Mouse (Mus musculus): ENCODE results near the gene Gjd3. TPM values are rescaled to one million over a fixed set of nuclear protein-coding genes. Genes with fewer than 3 reads are reported as not detected.
A peak's percentile ranks its signal among the peaks of the same experiment; 100 is the strongest.

The Gjd3 gene
- polyA plus RNA-seq, 1 experiment from 2014 or later: not detected

DNA sequence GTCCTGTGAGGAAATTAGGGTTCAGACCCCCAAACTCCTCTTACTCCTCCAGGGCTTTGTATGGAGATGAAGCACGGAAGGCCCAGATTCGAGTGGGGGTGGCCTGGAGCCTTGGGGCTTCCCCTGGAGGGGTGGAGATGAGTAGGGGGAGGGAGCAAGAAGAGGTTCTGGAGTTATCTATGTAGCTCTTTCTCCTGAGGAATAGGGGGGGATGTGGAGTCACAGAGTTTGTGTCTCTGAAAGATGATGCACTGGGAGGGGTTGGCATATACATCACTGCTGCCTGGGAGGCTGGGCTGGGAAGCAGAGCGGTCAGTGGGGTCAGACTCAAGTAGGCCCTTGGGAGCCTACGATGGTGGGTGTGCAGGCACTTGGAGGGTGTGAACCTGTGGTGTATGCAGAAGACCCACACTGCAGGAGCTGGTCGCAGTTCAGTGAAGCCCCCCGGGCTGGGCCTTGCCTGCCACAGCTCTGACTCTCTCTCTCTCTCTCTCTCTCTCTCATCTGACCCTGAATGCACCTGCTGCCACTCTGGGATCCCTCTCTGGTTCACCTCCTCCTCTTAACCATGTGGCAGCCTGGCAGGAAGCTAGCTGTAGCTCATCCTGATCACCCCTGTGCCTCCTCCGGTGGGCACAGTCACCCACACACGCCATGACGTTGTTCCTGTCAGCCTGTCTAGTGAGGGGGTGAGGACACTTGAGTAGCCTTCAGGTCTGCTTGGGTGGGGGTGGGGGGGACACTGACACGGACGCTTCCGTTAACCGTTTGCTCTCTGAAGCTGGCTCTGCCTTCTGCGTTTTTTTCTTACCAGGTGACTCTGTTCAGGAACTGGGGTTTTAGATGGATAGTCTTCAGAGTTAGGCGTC lies 43.5 kb downstream of the Gjd3 start:
- WGBS (ENCODE audit: insufficient replicate concordance): 50% methylated on average over 15 of the region's 15 CpGs
- H3K9ac ChIP-seq (ENCODE audit: low read depth, low read length): no peak overlapping the region
- H3K4me1 ChIP-seq (ENCODE audit: control insufficient read depth, low read depth, low read length): peaks cover 69% of the 10 kb centered on the region
- H3K27me3 ChIP-seq (ENCODE audit: control insufficient read depth, insufficient read depth, low read depth, low read length): peaks cover 45% of the 10 kb centered on the region
- H3K4me2 ChIP-seq (ENCODE audit: low read depth, low read length): peak overlapping the region; percentile 85; the same call in 1 of the 2 replicates
- H3K36me3 ChIP-seq (ENCODE audit: control insufficient read depth, insufficient read depth): no peaks in the 10 kb centered on the region
- no peaks in the 10 kb centered on the region for H3K9me3 ChIP-seq (replicated peaks; ENCODE audit: control insufficient read depth, low read length)
- H3K4me3 ChIP-seq (ENCODE audit: low read depth, low read length): no peak overlapping the region
- ATAC-seq (ENCODE audit: low read depth): no peak
- H3K27ac ChIP-seq (ENCODE audit: low read length): no peak overlapping the region

DNA sequence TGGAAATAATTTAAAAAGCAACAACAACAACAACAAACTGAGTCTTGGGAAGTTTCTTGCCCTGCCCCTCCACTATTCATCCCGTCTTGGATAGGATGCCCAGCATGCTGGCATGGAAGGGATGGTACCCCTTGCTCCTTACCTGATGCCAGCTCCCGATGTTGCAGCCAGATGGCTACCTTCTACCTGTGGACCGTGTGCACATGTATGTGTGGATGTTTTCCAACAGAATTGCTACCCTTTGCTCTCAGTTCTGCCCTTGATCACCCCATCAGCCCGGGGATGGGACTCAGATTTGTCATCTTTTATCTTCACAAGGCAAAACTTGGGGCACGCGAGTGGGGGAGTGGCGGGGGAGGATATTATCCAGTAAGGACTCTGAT lies 44.1 kb downstream of the Gjd3 start:
- H3K4me3 ChIP-seq (ENCODE audit: low read depth, low read length): peak overlapping the region; percentile 62; the same call in 1 of the 2 replicates
- peaks cover 45% of the 10 kb centered on the region for H3K27me3 ChIP-seq (ENCODE audit: control insufficient read depth, insufficient read depth, low read depth, low read length)
- WGBS (ENCODE audit: insufficient replicate concordance): 34% methylated on average over 7 of the region's 7 CpGs

DNA sequence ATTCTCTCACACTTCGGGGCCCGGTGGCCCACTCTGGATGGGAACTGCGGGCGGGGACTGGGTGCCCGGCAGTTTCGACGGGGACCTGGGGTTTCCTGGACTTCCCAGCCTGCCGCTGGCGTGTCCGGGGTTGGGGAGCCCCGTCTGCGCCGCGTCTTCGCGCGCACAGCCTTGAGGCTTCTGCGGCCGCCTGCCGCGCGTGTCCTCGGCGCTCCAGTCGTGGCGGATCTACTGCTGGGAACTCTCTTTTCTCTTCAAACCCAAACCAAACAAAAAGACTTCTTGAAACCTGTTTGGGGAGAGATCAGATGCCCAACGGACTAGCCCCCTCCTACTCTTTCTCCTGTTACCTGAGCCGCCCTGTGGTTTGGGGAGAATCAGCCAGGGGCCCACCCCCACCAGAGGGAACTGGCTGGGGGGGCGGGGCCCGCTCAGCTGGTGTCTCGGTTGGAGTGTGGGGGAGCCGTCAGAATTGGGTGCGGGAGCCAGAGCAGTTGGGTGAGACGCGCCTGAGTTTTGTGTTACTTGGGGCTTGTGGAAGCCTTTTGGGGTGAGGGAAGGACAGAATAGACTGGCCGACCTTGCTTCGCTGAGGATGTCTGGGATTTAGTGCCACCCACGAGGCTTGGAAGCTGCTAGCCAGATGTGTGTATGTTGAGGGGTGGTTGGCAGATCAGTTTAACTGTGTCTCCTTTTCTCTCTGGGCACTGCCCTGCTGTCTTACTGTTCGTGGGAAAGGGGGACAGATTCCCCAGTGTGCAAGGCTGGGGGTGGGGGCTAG lies 44.7 kb downstream of the Gjd3 start:
- no peak; the same call in 1 of the 2 replicates for ATAC-seq (ENCODE audit: low read depth)
- H3K4me1 ChIP-seq (ENCODE audit: control insufficient read depth, low read depth, low read length): peaks cover 61% of the 10 kb centered on the region
- peaks cover 50% of the 10 kb centered on the region for H3K27me3 ChIP-seq (ENCODE audit: control insufficient read depth, insufficient read depth, low read depth, low read length)
- no peaks in the 10 kb centered on the region for H3K9me3 ChIP-seq (replicated peaks; ENCODE audit: control insufficient read depth, low read length)
- 1% methylated on average over 39 of the region's 39 CpGs for WGBS (ENCODE audit: insufficient replicate concordance)
- H3K27ac ChIP-seq (ENCODE audit: low read length): peak overlapping the region; percentile 61
- no peaks in the 10 kb centered on the region for H3K36me3 ChIP-seq (ENCODE audit: control insufficient read depth, insufficient read depth)
- H3K4me2 ChIP-seq (ENCODE audit: low read depth, low read length): peak overlapping the region; percentile 85
- peak overlapping the region; percentile 55 for H3K9ac ChIP-seq (ENCODE audit: low read depth, low read length)
- H3K4me3 ChIP-seq (ENCODE audit: low read depth, low read length): peak overlapping the region; percentile 62

More for the DNA sequence above, 44.1 kb downstream of the Gjd3 start:
- no peak overlapping the region for H3K27ac ChIP-seq (ENCODE audit: low read length)
- no peaks in the 10 kb centered on the region for H3K36me3 ChIP-seq (ENCODE audit: control insufficient read depth, insufficient read depth)
- H3K9ac ChIP-seq (ENCODE audit: low read depth, low read length): no peak overlapping the region
- ATAC-seq (ENCODE audit: low read depth): no peak
- peaks cover 66% of the 10 kb centered on the region for H3K4me1 ChIP-seq (ENCODE audit: control insufficient read depth, low read depth, low read length)
- H3K9me3 ChIP-seq (replicated peaks; ENCODE audit: control insufficient read depth, low read length): no peaks in the 10 kb centered on the region
- peak overlapping the region; percentile 85 for H3K4me2 ChIP-seq (ENCODE audit: low read depth, low read length)

DNA sequence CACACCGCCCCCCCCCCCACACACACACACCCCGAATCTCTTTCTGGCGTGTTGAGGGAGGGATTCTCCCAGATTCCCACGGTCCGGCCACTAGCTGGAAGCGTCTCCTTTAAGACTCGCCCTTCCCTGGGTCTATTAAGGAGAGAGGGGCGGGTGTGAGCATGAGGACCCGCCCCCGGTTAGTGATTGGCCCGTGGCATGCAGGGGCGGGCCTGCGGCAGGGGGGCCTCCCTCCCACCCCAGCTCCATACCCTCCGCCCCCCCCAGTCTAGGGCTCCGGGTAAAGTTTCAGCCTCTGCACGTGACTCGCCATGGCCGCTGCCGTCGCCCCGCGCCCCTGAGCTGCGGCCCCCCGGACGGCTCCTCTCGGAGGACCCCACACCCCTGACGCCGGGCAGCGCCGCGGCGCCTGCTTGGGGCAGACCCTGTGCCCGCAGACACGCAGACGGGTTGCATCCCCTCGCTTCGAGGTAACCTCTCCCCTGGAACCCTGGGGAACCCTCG lies 45.4 kb downstream of the Gjd3 start:
- peaks cover 52% of the 10 kb centered on the region for H3K27me3 ChIP-seq (ENCODE audit: control insufficient read depth, insufficient read depth, low read depth, low read length)
- peak; percentile 88 for ATAC-seq (ENCODE audit: low read depth)
- peak overlapping the region; percentile 62 for H3K4me3 ChIP-seq (ENCODE audit: low read depth, low read length)
- H3K9me3 ChIP-seq (replicated peaks; ENCODE audit: control insufficient read depth, low read length): no peaks in the 10 kb centered on the region
- H3K4me1 ChIP-seq (ENCODE audit: control insufficient read depth, low read depth, low read length): peaks cover 55% of the 10 kb centered on the region
- WGBS (ENCODE audit: insufficient replicate concordance): under 1% methylated on average over 33 of the region's 38 CpGs
- peak overlapping the region; percentile 85 for H3K4me2 ChIP-seq (ENCODE audit: low read depth, low read length)
- H3K36me3 ChIP-seq (ENCODE audit: control insufficient read depth, insufficient read depth): no peaks in the 10 kb centered on the region
- H3K9ac ChIP-seq (ENCODE audit: low read depth, low read length): peak overlapping the region; percentile 55
- H3K27ac ChIP-seq (ENCODE audit: low read length): peak overlapping the region; percentile 61

DNA sequence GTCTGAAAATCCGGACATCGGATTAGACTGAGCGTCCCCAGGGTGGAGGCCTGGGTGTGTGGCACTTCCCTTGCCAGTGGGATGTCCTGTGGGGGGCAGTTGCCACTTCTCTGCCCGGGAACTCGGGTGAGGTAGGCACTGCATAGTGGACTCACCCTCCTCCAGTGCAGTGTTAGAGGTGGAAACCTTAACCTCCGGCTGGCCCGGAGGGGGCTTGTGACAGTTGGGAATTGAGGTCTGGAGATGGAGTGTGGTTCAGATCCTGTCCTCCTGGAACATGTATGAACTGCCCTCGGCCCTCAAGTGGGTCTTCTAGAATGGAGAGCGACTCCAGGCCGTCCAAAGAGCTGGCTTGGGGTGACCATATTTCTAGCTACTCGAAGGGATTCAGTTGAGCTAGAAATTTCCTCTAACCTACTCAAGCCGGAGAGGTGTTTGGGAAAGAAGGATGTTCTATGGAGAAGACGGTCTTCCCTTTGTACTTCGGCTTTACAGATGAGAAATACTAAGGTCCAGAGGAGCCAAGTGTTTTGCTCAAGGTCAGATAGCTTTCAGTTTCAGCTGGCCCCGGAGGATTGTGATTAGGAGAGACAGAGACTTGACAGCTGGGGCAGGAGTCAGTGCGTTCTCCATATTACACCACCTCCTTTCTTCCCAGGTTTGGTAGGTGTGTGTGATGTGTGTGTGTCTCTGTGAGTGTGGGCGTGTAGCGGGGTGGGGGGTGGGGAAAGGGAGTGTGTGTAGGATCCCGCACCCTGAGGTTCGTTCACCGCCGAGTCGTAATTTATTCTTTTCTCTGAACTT lies 46.0 kb downstream of the Gjd3 start:
- H3K4me1 ChIP-seq (ENCODE audit: control insufficient read depth, low read depth, low read length): peaks cover 48% of the 10 kb centered on the region
- H3K4me3 ChIP-seq (ENCODE audit: low read depth, low read length): peak overlapping the region; percentile 62
- H3K27me3 ChIP-seq (ENCODE audit: control insufficient read depth, insufficient read depth, low read depth, low read length): peaks cover 52% of the 10 kb centered on the region
- WGBS (ENCODE audit: insufficient replicate concordance): 2% methylated on average over 23 of the region's 23 CpGs
- ATAC-seq (ENCODE audit: low read depth): peak; percentile 15; the same call in 1 of the 2 replicates
- H3K36me3 ChIP-seq (ENCODE audit: control insufficient read depth, insufficient read depth): no peaks in the 10 kb centered on the region
- H3K9ac ChIP-seq (ENCODE audit: low read depth, low read length): peak overlapping the region; percentile 25
- H3K4me2 ChIP-seq (ENCODE audit: low read depth, low read length): peak overlapping the region; percentile 85
- peak overlapping the region; percentile 28; the same call in 1 of the 2 replicates for H3K27ac ChIP-seq (ENCODE audit: low read length)
- no peaks in the 10 kb centered on the region for H3K9me3 ChIP-seq (replicated peaks; ENCODE audit: control insufficient read depth, low read length)

DNA sequence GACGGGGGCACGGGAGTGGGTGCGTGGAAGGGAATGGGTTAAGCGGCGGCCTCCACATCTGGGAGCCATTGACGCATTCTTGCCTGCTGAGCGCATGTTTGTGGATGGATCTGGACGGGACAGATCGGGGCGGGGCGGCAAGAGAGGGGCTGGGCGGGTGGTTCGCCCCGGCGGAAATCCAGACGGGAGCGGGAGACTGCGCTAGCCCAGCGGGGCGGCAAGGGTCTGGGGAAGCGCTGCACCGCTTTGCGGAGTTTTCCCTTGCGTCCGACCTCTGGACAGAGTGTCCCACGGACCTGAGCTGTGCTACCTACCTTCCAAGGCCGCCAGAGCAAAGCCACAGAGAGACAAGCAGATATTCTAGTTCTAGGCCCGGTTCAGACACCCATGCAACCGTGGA lies 46.6 kb downstream of the Gjd3 start:
- Histone ChIP-seq H3K27me3 (ENCODE audit: control insufficient read depth, insufficient read depth, low read depth, low read length) (peaks cover 54% of the 10 kb centered on the region), H3K9ac (ENCODE audit: low read depth, low read length) (peak overlapping the region; percentile 25; the same call in 1 of the 2 replicates)
- ATAC-seq (ENCODE audit: low read depth): no peak

DNA sequence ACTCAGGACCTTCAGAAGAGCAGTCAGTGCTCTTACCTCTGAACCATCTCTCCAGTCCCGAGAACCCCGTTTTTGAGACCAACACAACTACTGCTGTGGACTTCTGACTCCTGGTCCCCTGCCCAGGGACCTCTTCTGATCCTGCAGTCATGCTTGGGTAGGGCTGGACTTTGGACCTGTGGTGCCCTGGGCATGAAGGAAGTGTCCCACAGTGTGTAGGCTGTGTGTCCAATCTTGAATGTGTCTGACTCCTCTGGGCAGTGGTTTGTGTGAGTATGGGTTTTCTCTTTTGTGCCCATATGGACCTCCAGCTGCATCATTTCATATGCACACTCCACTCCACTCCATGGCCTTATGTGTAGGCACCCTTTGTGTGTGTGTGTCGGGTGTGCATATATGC lies 47.7 kb downstream of the Gjd3 start:
- Histone ChIP-seq H3K36me3 (ENCODE audit: control insufficient read depth, insufficient read depth) (no peaks in the 10 kb centered on the region), H3K4me3 (ENCODE audit: low read depth, low read length) (no peak overlapping the region), H3K27me3 (ENCODE audit: control insufficient read depth, insufficient read depth, low read depth, low read length) (peaks cover 54% of the 10 kb centered on the region), H3K9ac (ENCODE audit: low read depth, low read length) (no peak overlapping the region), H3K4me1 (ENCODE audit: control insufficient read depth, low read depth, low read length) (peaks cover 32% of the 10 kb centered on the region), H3K9me3 (replicated peaks; ENCODE audit: control insufficient read depth, low read length) (no peaks in the 10 kb centered on the region), H3K27ac (ENCODE audit: low read length) (no peak overlapping the region), H3K4me2 (ENCODE audit: low read depth, low read length) (no peak overlapping the region)
- ATAC-seq (ENCODE audit: low read depth): no peak
- WGBS (ENCODE audit: insufficient replicate concordance): 74% methylated on average over 3 of the region's 3 CpGs

More for the DNA sequence above, 46.6 kb downstream of the Gjd3 start:
- peak overlapping the region; percentile 85 for H3K4me2 ChIP-seq (ENCODE audit: low read depth, low read length)
- no peaks in the 10 kb centered on the region for H3K9me3 ChIP-seq (replicated peaks; ENCODE audit: control insufficient read depth, low read length)
- H3K4me1 ChIP-seq (ENCODE audit: control insufficient read depth, low read depth, low read length): peaks cover 42% of the 10 kb centered on the region
- H3K4me3 ChIP-seq (ENCODE audit: low read depth, low read length): peak overlapping the region; percentile 62
- H3K27ac ChIP-seq (ENCODE audit: low read length): peak overlapping the region; percentile 28; the same call in 1 of the 2 replicates
- 3% methylated on average over 29 of the region's 29 CpGs for WGBS (ENCODE audit: insufficient replicate concordance)
- H3K36me3 ChIP-seq (ENCODE audit: control insufficient read depth, insufficient read depth): no peaks in the 10 kb centered on the region

DNA sequence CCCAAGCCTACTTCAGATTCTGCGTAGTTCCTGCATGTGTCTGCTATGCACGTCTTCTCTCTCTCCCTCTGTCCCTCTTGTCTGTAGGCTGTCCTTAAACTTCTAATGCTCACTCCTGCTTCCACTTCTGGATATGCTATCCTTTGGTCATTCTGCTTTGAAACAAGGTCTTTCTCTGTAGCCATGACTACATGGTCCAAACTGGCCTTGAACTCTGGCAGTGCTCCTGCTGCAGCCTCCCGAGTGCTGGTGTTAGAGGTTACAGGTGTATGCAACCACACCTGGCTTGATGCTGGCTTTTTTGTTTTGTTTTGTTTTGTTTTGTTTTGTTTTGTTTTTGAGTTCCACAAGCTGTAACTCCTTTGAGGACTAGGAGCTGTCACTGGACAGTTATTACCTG lies 48.4 kb downstream of the Gjd3 start:
- no peaks in the 10 kb centered on the region for H3K36me3 ChIP-seq (ENCODE audit: control insufficient read depth, insufficient read depth)
- ATAC-seq (ENCODE audit: low read depth): no peak
- no peak overlapping the region for H3K9ac ChIP-seq (ENCODE audit: low read depth, low read length)
- peaks cover 29% of the 10 kb centered on the region for H3K4me1 ChIP-seq (ENCODE audit: control insufficient read depth, low read depth, low read length)
- WGBS (ENCODE audit: insufficient replicate concordance): 60% methylated on average over 3 of the region's 3 CpGs
- H3K4me3 ChIP-seq (ENCODE audit: low read depth, low read length): no peak overlapping the region
- peaks cover 52% of the 10 kb centered on the region for H3K27me3 ChIP-seq (ENCODE audit: control insufficient read depth, insufficient read depth, low read depth, low read length)
- no peaks in the 10 kb centered on the region for H3K9me3 ChIP-seq (replicated peaks; ENCODE audit: control insufficient read depth, low read length)
- H3K4me2 ChIP-seq (ENCODE audit: low read depth, low read length): no peak overlapping the region
- H3K27ac ChIP-seq (ENCODE audit: low read length): no peak overlapping the region
